Mouse (Mus musculus): ENCODE measurements around the gene Mrvi1.

Gene Mrvi1

DNA sequence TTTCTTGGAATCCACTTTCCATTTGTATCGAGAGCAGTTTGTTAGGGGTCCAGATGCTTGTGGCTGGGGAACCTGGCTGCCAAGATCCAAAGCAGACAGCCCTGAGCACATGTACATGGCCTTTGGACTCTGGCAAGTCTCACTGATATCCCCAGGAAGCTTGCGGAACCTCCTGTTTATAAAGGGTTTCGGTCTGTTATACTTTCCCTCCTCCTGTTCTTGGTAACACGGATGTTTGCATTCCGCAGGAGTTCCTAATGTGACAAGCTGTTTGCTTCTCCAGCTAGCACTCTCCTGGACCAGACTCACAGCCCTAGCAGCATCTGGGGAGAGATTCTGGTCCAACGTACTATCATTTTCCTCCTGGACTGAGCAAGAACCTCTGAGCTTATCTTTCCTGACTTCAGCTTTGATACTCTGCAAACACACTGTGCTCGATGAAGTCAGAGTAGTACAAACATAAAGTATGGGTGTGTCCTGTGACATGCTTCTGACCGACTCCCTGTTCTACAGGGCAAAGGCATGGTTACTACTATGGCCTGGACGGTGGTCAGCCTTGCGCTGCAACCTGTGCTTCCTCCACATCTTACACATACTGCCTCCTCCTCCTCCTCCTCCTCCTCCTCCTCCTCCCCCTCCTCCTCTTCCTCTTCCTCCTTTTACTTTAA, 88.2 kb downstream of the Mrvi1 start:
- no peak for DNase-seq (ENCODE audit: low spot score in 2 of 2)

- peak in 1 of 2 experiments; percentile 54 for DNase-seq (ENCODE audit: low spot score in 2 of 2)
These were observed 90.7 kb downstream of the Mrvi1 start for GRCm38 (mm10) chr7:110891501-110891986.

DNA sequence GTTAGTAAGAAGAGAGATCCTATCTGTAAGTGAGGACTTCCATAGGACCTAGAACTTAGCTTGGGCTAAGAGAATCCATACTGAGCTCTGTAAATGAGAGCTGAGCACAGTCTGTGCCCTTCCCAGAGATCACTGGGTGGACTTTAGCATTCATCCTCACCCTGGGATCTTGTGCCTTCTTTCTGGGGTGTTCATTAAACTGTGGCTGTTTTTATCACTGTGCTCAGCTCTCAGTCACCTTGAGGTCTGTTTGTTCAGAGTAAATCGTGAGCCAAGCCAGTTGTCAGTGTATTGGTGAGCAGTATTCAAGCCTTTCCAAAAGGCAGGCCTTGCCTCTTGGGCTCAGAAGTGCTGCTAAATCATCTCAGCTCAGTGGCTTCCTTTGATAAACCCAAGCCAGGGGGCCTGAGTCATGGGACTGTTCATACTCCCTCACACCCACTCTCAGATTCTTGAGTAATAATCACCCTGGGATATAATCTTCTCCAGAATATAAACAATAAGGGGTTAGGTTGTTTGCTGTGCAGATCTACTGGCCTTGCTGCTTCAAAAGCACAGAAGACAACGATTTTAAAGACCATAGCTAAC, 100.4 kb downstream of the Mrvi1 start:
- no peak for DNase-seq (ENCODE audit: low spot score in 2 of 2)

DNA sequence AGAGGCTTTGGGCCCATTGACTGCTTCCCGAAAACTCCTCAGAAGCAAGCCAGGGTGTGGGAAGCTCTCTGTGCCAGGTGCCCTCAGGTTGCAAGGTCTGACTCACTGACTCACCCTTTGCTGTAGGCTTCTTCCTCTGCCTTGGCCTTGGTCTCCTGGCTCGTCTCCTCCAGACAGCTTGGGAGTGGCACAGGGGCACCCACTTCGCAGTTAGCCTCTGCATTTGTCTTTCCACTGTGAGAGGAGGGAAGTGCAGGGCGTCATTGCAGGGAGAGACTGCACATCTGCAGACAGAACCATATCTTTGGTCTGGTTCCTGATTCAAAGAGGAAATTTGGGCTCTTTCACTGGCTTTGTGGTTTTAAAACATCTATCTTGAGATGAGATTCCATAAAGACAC, 104.2 kb downstream of the Mrvi1 start:
- no peak for DNase-seq (ENCODE audit: low spot score in 2 of 2)

- DNase-seq (ENCODE audit: low spot score in 2 of 2) = no peak
These were observed 105.3 kb downstream of the Mrvi1 start for GRCm38 (mm10) chr7:110876965-110877364.

- no peak for DNase-seq (ENCODE audit: low spot score in 2 of 2)
These were observed 113.5 kb downstream of the Mrvi1 start for GRCm38 (mm10) chr7:110868807-110869206.

- no peak for DNase-seq (ENCODE audit: low spot score in 2 of 2)
These were observed 115.1 kb downstream of the Mrvi1 start for GRCm38 (mm10) chr7:110867116-110867515.

DNA sequence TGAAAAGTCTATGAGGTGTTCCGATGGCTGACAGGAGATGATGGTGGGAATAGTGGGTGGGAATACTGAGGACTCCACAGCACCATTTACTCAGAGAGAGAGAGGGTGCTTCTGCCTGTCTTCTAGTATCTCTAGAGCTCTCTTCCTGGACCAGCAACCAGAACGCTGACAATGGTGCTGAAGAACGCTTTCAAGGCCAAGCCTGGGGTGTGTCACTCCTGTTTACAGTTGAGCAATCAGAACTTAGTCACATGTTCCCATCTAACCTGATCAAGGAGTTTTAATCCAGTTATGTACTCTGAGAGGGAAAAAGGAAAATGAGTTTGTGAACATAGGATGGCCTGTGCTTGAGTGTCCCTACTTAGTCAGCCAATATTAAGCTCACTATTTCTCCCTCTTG, 116.2 kb downstream of the Mrvi1 start:
- no peak for DNase-seq (ENCODE audit: low spot score in 2 of 2)

GRCm38 (mm10) chr7:110865570-110865969, 116.7 kb downstream of the Mrvi1 start:
- no peak for DNase-seq (ENCODE audit: low spot score in 2 of 2)

DNA sequence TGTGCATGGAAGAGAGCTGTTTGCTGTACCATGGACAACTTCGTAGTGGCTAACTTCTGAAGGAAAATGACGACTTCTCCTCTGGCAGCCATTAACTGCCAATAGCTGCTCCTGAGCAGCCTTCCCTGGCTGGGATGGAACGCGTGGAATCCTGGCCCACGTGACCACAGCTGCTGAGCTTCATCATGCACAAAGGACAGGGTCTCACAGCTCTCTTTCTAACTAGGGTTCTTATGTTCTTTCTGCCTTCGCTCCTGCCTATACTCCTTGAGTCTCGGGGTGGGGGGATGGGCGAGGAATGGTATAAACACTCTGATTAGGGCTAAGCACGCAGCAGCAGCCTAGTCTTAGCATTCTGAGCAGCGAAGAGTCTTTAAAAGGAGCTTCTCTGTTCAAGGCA, 117.2 kb downstream of the Mrvi1 start:
- no peak for DNase-seq (ENCODE audit: low spot score in 2 of 2)

DNA sequence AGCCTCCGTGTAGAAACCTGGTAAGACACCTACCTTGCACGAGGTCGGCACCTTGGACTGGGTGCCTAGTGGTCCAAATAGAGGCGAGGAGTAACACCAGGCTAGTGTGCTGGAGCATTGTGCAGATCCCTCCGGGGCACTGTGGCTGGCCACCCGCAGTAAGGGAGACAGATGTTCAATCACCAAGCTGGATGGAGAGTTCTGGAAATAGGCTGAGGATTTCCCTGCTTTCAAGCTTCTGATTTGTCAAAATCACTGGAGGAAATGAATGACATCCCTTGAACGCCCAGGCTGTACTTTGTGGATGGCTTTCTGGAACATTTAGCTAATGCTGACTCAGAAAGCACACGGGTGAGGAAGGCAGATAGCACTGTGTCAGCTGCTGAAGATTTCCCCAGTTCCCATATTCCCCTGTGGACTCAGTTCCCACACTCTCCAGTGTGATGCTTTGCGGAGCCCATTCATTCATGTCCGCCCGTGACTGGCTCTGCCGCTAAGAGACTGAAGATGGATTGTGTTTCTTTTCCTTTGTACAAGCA, 119.4 kb downstream of the Mrvi1 start, which contains the start of gene Lyve1:
Gene Lyve1 (minus strand): TSS at position 489 of the 539 bp plus-strand sequence.
- DNase-seq (ENCODE audit: low spot score in 2 of 2) = no peak

GRCm38 (mm10) chr7:110860129-110860528, 122.1 kb downstream of the Mrvi1 start:
- no peak for DNase-seq (ENCODE audit: low spot score in 2 of 2)

- no peak for DNase-seq (ENCODE audit: low spot score in 2 of 2)
These were observed 126.7 kb downstream of the Mrvi1 start for GRCm38 (mm10) chr7:110855604-110856003.

DNA sequence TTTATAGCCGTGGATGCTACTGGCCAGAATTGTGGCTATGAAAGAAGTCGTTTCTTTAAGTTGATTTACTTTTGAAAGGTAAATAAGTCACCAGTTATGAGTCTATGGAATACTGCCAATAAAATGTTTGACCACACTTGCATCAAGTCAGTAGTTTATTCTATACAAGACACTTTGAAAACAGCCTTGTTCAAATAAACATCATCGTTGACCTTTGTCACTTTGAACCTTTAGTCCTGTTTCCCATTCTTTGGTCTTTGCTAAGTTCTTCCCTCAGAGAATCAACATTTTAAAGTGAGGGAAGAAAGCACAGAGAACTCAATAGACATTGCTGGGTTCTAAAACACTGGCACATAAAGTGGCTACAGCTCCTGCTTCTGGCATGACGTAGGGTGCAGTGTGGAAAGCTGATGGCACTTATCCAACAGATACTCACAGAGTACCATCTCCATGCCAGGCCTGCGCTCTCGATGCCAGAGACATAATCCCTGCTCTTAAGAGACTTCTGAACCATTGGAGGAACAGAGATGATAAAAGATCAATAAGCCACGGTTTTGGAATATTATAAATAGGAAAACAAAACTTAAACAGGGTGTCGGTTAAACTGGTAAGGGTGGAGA, 127.2 kb downstream of the Mrvi1 start:
- no peak for DNase-seq (ENCODE audit: low spot score in 2 of 2)

DNA sequence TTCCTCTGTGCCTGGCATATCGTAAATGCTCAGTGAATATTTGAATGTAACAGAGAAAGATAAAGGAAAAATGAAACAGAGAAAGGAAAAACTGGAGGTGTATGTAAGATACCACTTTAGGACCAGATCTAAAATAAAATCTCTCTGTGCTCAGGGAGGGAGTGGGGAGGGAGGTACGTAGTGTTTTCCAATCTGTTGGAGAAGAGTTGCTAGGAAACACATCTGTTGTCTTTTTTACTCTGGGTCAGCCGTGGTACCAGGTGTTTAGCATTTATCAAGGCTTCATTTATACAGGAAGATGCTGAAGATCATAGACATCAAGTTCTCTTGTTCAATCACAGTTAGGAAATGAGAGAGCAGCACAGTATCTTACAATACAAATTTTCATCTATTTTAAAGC, 127.7 kb downstream of the Mrvi1 start:
- DNase-seq (ENCODE audit: low spot score in 2 of 2) = no peak

DNA sequence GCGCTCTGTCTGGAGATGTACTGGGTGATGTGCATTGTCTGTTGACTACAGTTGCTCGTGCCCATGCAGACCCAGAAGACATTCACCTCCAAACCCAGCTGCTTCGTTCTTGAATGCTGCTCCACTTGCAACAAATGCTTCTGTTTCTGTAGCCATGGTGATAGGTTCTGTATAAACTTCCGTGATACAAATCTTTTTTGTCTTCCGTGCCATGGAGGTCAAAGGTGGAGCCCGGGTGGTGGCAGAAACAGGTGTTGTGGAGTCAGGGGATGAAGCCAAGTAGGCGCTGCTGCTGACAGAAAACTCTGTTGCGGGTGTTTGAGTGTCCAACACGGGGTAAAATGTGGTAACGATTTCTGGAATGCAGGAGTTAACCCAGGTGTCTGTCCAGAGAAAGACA, 128.7 kb downstream of the Mrvi1 start:
- DNase-seq (ENCODE audit: low spot score in 2 of 2) = no peak

DNA sequence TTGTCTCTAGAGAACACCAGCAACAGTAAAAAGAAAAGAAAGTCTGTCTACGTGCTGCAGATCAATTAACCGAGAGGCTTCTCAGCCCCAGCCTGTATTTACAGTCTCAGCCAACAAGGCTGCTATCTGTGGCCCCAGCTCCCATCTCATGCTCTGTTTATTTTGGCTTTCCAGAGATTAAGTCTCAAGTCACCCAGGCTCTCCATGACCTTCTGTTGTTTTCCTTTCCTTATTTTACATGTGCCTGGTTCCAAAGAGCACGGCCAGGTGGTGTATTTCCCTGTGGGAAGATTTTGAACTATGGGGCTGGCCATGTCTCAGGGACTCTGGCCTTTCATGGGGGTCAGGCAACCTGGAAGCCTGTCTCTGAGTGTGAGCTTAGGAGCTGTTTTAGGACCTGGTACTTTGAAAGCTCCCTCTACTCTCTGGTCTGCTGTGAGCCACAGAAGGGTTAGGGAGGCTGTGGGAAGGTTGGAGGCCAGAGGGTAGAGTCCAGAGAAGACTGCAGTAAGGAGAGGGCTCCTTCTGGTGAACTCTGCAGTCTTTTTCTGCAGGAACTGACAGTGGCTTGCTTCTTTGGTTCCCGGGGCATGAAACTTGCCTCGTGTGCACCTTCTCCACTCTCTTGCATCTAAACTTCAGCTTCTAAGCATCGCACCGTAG, 130.6 kb downstream of the Mrvi1 start:
- DNase-seq (ENCODE audit: low spot score in 2 of 2) = no peak

DNA sequence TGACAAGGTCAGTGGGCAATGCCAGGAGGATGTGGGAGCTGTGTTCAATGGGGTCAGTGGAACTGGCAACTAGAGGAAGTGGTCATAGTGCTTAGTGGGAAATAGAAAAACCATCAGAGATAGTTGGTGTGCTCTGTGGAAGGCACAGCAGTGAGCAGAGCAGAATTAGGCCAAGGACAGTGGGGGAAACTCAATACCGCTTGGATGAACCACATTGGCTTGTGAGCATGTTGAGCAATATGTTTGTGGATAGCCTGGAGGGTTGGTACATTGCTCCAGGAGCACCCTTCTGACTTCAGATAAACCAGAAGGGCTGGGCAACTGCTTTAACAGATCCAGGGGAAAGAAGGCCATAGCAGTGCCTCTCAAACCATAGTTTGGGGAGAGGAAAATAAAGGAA, 133.9 kb downstream of the Mrvi1 start:
- DNase-seq (ENCODE audit: low spot score in 2 of 2) = no peak

DNA sequence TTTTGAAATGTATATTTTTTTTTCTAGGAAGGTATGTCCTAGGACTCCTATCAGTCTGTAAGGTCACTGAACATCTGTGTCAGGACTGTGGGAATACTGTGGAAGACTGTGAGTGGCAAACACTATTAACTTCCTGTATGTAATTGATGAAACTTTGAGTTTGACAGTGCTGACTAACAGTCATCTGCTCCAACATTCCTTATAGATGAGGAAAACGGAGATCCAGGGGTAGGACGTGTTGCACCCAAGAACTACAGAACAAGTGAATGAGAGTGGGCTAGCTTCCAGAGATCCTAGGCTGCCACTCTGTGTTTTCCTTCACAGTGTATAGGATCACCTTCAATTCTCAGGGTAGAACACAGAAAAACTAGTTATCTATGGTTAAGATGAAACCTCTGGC, 134.9 kb downstream of the Mrvi1 start:
- no peak for DNase-seq (ENCODE audit: low spot score in 2 of 2)

DNA sequence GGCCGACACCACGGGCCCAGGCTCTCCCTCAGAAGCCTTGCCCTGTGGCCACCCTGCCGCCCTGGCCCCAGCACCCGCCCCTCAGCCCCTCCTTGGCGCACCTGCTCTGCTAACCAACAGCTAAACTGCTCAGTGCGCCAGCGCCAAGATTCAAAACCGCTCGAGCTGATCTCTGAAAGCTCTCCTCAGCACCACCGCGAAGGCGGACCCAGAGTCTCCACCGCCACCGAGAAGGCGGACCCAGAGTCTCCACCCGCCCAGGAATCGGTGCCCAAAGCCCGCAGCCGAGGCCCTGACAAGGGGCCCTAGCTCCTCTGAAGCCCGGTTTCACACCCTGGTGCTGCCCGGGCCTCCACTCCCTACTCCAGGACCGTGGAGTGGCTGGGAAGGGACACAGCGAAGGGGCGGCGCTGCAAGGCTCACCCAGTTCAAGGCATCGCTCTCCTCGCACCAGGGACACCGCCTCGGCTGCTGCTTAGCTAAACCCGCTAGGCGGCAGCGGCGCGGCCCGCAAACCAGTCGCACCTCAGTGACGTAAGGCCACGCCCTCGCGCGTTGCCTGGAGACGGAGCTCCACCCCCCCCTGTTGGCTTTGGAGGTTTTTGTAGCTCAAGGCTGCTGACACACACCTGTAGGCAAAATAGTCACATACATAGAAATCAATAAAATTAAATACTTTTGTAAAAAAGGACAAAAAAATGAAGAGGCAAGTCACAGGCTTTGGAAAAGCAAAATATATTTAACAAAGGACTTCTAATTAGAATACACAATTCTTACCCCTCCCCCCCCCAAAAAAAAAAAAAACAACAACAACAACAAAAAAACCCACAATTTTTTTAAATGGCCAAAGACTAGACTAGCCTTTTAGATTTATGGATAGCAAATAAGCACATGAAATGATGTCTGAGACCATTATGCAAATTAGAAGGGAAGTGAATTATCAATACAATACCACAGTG, 138.1 kb downstream of the Mrvi1 start, which contains the start of gene Rnf141:
Gene Rnf141 (minus strand): TSS at position 542 of the 959 bp plus-strand sequence.
- DNase-seq (ENCODE audit: low spot score in 2 of 2) = peak; percentile 95 to 97

GRCm38 (mm10) chr7:110840332-110840731, 141.9 kb downstream of the Mrvi1 start:
- no peak for DNase-seq (ENCODE audit: low spot score in 2 of 2)

Measured in spleen, postnatal 10 days (tissue).